Mouse (Mus musculus) layer of hippocampus, adult 6 months (tissue): ENCODE measurements around the gene Btbd35f4. TPM values are rescaled to one million over a fixed set of nuclear protein-coding genes. Genes with fewer than 3 reads are reported as not detected.

Source experiments
- long read RNA-seq, 2 experiments: library from polyadenylated mRNA; unstranded; transcript quantifications; one replicate each; pipeline ENCODE4 v2.0.0; 2019 to 2020
- polyA plus RNA-seq: library from polyadenylated mRNA; unstranded; fragments of <200 nt; fragmentation: Nextera tagmentation; gene quantifications from 2 replicates; pipeline ENCODE4 v1.2.3, GENCODE M21; 2021

Gene Btbd35f4
- polyA plus RNA-seq = not detected in 2 replicates
- long read RNA-seq, experiment 1 = 0 reads
- long read RNA-seq, experiment 2 = 0 reads

DNA sequence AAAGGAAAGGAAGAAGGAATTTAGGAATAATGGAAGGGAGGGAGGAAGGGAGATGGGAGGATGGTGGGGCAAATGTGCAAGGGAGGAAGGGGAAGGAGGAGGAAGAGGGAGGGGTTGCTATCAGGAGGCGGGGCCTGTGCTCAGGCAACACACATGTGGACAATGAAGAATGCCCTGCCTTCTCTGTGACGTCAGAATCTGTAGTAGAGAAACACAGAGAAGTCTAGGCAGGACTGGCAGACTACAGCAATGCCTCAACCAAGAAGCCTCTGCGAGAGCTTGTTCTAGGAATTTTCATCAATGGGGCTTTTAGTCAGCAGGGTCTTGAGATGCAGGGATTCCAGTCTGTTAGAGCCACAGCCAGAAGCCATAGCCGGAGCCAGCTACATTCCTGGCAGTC lies at the start of gene Btbd35f4:
TSS of gene Btbd35f4 (plus strand) at position 301 of the 400 bp plus-strand sequence.

Other genes with a start within 250 kb of the Btbd35f4 start
- not detected in 2 replicates for gene Btbd35f27, start 151.6 kb downstream of the Btbd35f4 start, polyA plus RNA-seq